Mouse (Mus musculus) erythroblast, embryonic 14.5 days (primary cell): ENCODE measurements around the gene Rbfox1. TPM values are rescaled to one million over a fixed set of nuclear protein-coding genes. Genes with fewer than 3 reads are reported as not detected.

Experiments used
- H3K27me3 ChIP-seq: 2 replicates; pipeline ENCODE4 v1.6.1; 2012; ENCODE audit warnings: inconsistent platforms; ENCODE audit not compliant: control insufficient read depth
- H3K36me3 ChIP-seq: 2 replicates; pipeline ENCODE4 v1.6.1; 2012; ENCODE audit warnings: mild to moderate bottlenecking, inconsistent platforms; ENCODE audit not compliant: control insufficient read depth
- H3K4me1 ChIP-seq: 2 replicates; pipeline ENCODE4 v1.6.1; 2012; ENCODE audit warnings: inconsistent platforms; ENCODE audit not compliant: control insufficient read depth
- H3K4me3 ChIP-seq: replicated peaks from 2 replicates; pipeline ENCODE3; 2012; ENCODE audit warnings: moderate library complexity, mild to moderate bottlenecking, inconsistent platforms
- H3K9me3 ChIP-seq: 2 replicates; pipeline ENCODE4 v1.6.1; 2012; ENCODE audit warnings: low read length, inconsistent platforms, mixed read lengths; ENCODE audit not compliant: control insufficient read depth
- GATA1 ChIP-seq: IDR thresholded peaks from 2 replicates; pipeline ENCODE4 v1.6.1; 2012; ENCODE audit warnings: low read length, inconsistent platforms, mixed read lengths
- TAL1 ChIP-seq: IDR thresholded peaks from 3 replicates; pipeline ENCODE4 v1.6.1; 2012; ENCODE audit warnings: low read length, inconsistent platforms, mixed read lengths
- polyA plus RNA-seq: library from polyadenylated mRNA; stranded (reverse); fragments of >175 nt; gene quantifications from 2 replicates; pipeline ENCODE4 v1.2.3, GENCODE M21; 2012

Gene Rbfox1
- polyA plus RNA-seq, 1 experiment: not detected

- H3K27me3 ChIP-seq: no peaks in the 10 kb centered on the region
- no peak overlapping the region for H3K4me3 ChIP-seq
- H3K9me3 ChIP-seq: no peaks in the 10 kb centered on the region
- no peaks in the 10 kb centered on the region for H3K36me3 ChIP-seq
- no peaks in the 10 kb centered on the region for H3K4me1 ChIP-seq
- TF ChIP-seq TAL1 (no peak), GATA1 (no peak)
Observed at GRCm38 (mm10) chr16:7088601-7089430, 1203.7 kb downstream of the Rbfox1 start.

GRCm38 (mm10) chr16:7089475-7089874 lies 1204.3 kb downstream of the Rbfox1 start:
- TF ChIP-seq GATA1 (no peak), TAL1 (no peak)
- H3K36me3 ChIP-seq: no peaks in the 10 kb centered on the region
- no peaks in the 10 kb centered on the region for H3K9me3 ChIP-seq

GRCm38 (mm10) chr16:7090205-7090604 lies 1205.0 kb downstream of the Rbfox1 start:
- no peak overlapping the region for H3K4me3 ChIP-seq
- no peak for TF ChIP-seq TAL1
- TF ChIP-seq GATA1: no peak

More at GRCm38 (mm10) chr16:7089475-7089874, 1204.3 kb downstream of the Rbfox1 start:
- Histone ChIP-seq H3K27me3 (no peaks in the 10 kb centered on the region), H3K4me1 (no peaks in the 10 kb centered on the region), H3K4me3 (no peak overlapping the region)

GRCm38 (mm10) chr16:7092811-7093210 lies 1207.7 kb downstream of the Rbfox1 start:
- H3K36me3 ChIP-seq: no peaks in the 10 kb centered on the region
- TF ChIP-seq GATA1: no peak
- TF ChIP-seq TAL1: no peak
- no peaks in the 10 kb centered on the region for H3K4me1 ChIP-seq
- H3K27me3 ChIP-seq: no peaks in the 10 kb centered on the region
- no peaks in the 10 kb centered on the region; the same call in 1 of the 2 replicates for H3K9me3 ChIP-seq
- no peak overlapping the region for H3K4me3 ChIP-seq

More at GRCm38 (mm10) chr16:7090205-7090604, 1205.0 kb downstream of the Rbfox1 start:
- H3K9me3 ChIP-seq: no peaks in the 10 kb centered on the region
- no peaks in the 10 kb centered on the region for H3K4me1 ChIP-seq
- no peaks in the 10 kb centered on the region for H3K36me3 ChIP-seq
- H3K27me3 ChIP-seq: no peaks in the 10 kb centered on the region

GRCm38 (mm10) chr16:7093686-7094085 lies 1208.5 kb downstream of the Rbfox1 start:
- Histone ChIP-seq H3K36me3 (no peaks in the 10 kb centered on the region), H3K4me3 (no peak overlapping the region), H3K9me3 (no peaks in the 10 kb centered on the region; the same call in 1 of the 2 replicates), H3K27me3 (no peaks in the 10 kb centered on the region), H3K4me1 (no peaks in the 10 kb centered on the region)
- TF ChIP-seq TAL1 (no peak), GATA1 (no peak)

GRCm38 (mm10) chr16:7094181-7094749 lies 1209.1 kb downstream of the Rbfox1 start:
- no peaks in the 10 kb centered on the region for H3K4me1 ChIP-seq
- no peak for TF ChIP-seq TAL1
- no peak for TF ChIP-seq GATA1
- no peaks in the 10 kb centered on the region for H3K27me3 ChIP-seq
- no peaks in the 10 kb centered on the region for H3K36me3 ChIP-seq
- no peak overlapping the region for H3K4me3 ChIP-seq
- no peaks in the 10 kb centered on the region; the same call in 1 of the 2 replicates for H3K9me3 ChIP-seq

- Histone ChIP-seq H3K4me3 (no peak overlapping the region), H3K27me3 (no peaks in the 10 kb centered on the region), H3K9me3 (no peaks in the 10 kb centered on the region; the same call in 1 of the 2 replicates), H3K4me1 (no peaks in the 10 kb centered on the region), H3K36me3 (no peaks in the 10 kb centered on the region)
- no peak for TF ChIP-seq GATA1
- TF ChIP-seq TAL1: no peak
Observed at GRCm38 (mm10) chr16:7097071-7097470, 1211.9 kb downstream of the Rbfox1 start.

GRCm38 (mm10) chr16:7097951-7098710 lies 1213.0 kb downstream of the Rbfox1 start:
- H3K4me3 ChIP-seq: no peak overlapping the region
- no peaks in the 10 kb centered on the region for H3K27me3 ChIP-seq
- no peak for TF ChIP-seq TAL1
- TF ChIP-seq GATA1: no peak
- no peaks in the 10 kb centered on the region for H3K36me3 ChIP-seq
- no peaks in the 10 kb centered on the region for H3K4me1 ChIP-seq
- no peaks in the 10 kb centered on the region; the same call in 1 of the 2 replicates for H3K9me3 ChIP-seq
